Mouse (Mus musculus) forebrain, embryonic 11.5 days (tissue): ENCODE measurements at regions not wholly inside any gene's neighbourhood (a gene's known extent, or its start where the extent isn't known, plus 50 kb on each side); places are given as distances from the start of the nearest gene placed in this dataset.

Experiments used
- ATAC-seq: fragments of 200-750 bp; cut with Nextera tagmentation; replicated peaks from 2 replicates; pipeline ENCODE4 v1.8.0; 2017; ENCODE audit warnings: moderate TSS enrichment; ENCODE audit not compliant: low FRiP score
- DNase-seq: peaks from one replicate; pipeline ENCODE4 v3.0.0-alpha.2; 2017; ENCODE audit warnings: low spot score
- H3K27ac ChIP-seq: fragments of 300-500 bp; sonication (generic); 2 replicates; pipeline ENCODE4 v1.5.1; 2014; ENCODE audit warnings: low read depth, low read length
- H3K27me3 ChIP-seq: fragments of 300-500 bp; sonication (generic); 2 replicates; pipeline ENCODE4 v1.6.1; 2014; ENCODE audit warnings: mild to moderate bottlenecking, low read length, mixed read lengths; ENCODE audit not compliant: control insufficient read depth, insufficient read depth
- H3K36me3 ChIP-seq: fragments of 300-500 bp; sonication (generic); 2 replicates; pipeline ENCODE4 v1.6.1; 2014; ENCODE audit warnings: mild to moderate bottlenecking, low read length, moderate library complexity, mixed read lengths; ENCODE audit not compliant: control insufficient read depth, insufficient read depth
- H3K4me1 ChIP-seq: fragments of 300-500 bp; sonication (generic); replicated peaks from 2 replicates; pipeline ENCODE4 v1.6.1; 2014; ENCODE audit warnings: low read length, mixed read lengths; ENCODE audit not compliant: control insufficient read depth, insufficient read depth
- H3K4me2 ChIP-seq: fragments of 300-500 bp; sonication (generic); 2 replicates; pipeline ENCODE4 v1.6.1; 2014; ENCODE audit warnings: low read depth, mild to moderate bottlenecking, low read length, moderate library complexity, mixed read lengths; ENCODE audit not compliant: severe bottlenecking
- H3K4me3 ChIP-seq: fragments of 300-500 bp; sonication (generic); 2 replicates; pipeline ENCODE4 v1.5.1; 2014; ENCODE audit warnings: low read depth, low read length
- H3K9ac ChIP-seq: fragments of 300-500 bp; sonication (generic); 2 replicates; pipeline ENCODE4 v1.6.1; 2014; ENCODE audit warnings: low read length
- H3K9me3 ChIP-seq: fragments of 300-500 bp; sonication (generic); 2 replicates; pipeline ENCODE4 v1.6.1; 2016; ENCODE audit warnings: low read length, mixed read lengths; ENCODE audit not compliant: control insufficient read depth
- WGBS: fragments of 180-500 bp; shearing (Covaris S2); extraction: QIAGEN DNeasy Blood & Tissue Kit; methylation state at CpG from one replicate; pipeline ENCODE4 v1.1.7; 2014; 5-methylcytosine and 5-hydroxymethylcytosine counted together

- DNase-seq (no peak), ATAC-seq (no peak)
Observed at GRCm38 (mm10) chr7:71471658-71472383, 120.5 kb upstream of the Gm10295 start.

GRCm38 (mm10) chr7:71471319-71471657 is 120.0 kb upstream of the Gm10295 start:
- ATAC-seq, result no peak
- Histone ChIP-seq H3K9me3 (no peaks in the 10 kb centered on the region), H3K4me2 (no peak overlapping the region), H3K4me1 (no peaks in the 10 kb centered on the region), H3K27me3 (no peaks in the 10 kb centered on the region), H3K36me3 (no peaks in the 10 kb centered on the region), H3K4me3 (no peak overlapping the region), H3K27ac (no peak overlapping the region), H3K9ac (no peak overlapping the region)
- 50% methylated on average over 3 of the region's 3 CpGs for WGBS
- no peak for DNase-seq

More at GRCm38 (mm10) chr7:71471658-71472383, 120.5 kb upstream of the Gm10295 start:
- Histone ChIP-seq H3K4me3 (no peak overlapping the region), H3K9ac (no peak overlapping the region), H3K27me3 (no peaks in the 10 kb centered on the region), H3K27ac (no peak overlapping the region), H3K4me1 (no peaks in the 10 kb centered on the region), H3K36me3 (no peaks in the 10 kb centered on the region), H3K9me3 (no peaks in the 10 kb centered on the region), H3K4me2 (no peak overlapping the region)
- 59% methylated on average over 18 of the region's 18 CpGs for WGBS

- Histone ChIP-seq H3K27me3 (no peaks in the 10 kb centered on the region), H3K9ac (no peak overlapping the region), H3K9me3 (no peaks in the 10 kb centered on the region), H3K27ac (no peak overlapping the region), H3K4me1 (no peaks in the 10 kb centered on the region), H3K36me3 (no peaks in the 10 kb centered on the region), H3K4me2 (no peak overlapping the region), H3K4me3 (no peak overlapping the region)
- DNase-seq, result no peak
- ATAC-seq, result no peak
- WGBS, result 71% methylated on average over 2 of the region's 2 CpGs
Observed at GRCm38 (mm10) chr7:71470418-71470817, 119.1 kb upstream of the Gm10295 start.

- no peaks in the 10 kb centered on the region for H3K27me3 ChIP-seq
- no peak overlapping the region for H3K9ac ChIP-seq
- H3K4me2 ChIP-seq, result no peak overlapping the region
- ATAC-seq (no peak), DNase-seq (no peak)
- WGBS, result 89% methylated on average over 4 of the region's 4 CpGs
- H3K9me3 ChIP-seq, result no peaks in the 10 kb centered on the region
- H3K4me1 ChIP-seq, result no peaks in the 10 kb centered on the region
- H3K36me3 ChIP-seq, result no peaks in the 10 kb centered on the region
- H3K4me3 ChIP-seq, result no peak overlapping the region
- no peak overlapping the region for H3K27ac ChIP-seq
Observed at GRCm38 (mm10) chr7:71469951-71470350, 118.7 kb upstream of the Gm10295 start.

GRCm38 (mm10) chr7:71467436-71468127 is 116.3 kb upstream of the Gm10295 start:
- Histone ChIP-seq H3K27ac (no peak overlapping the region), H3K9me3 (no peaks in the 10 kb centered on the region), H3K4me1 (no peaks in the 10 kb centered on the region), H3K27me3 (no peaks in the 10 kb centered on the region), H3K4me3 (no peak overlapping the region), H3K36me3 (no peaks in the 10 kb centered on the region), H3K9ac (no peak overlapping the region), H3K4me2 (no peak overlapping the region)
- no peak for DNase-seq
- 83% methylated on average over 9 of the region's 9 CpGs for WGBS
- ATAC-seq, result no peak

- Histone ChIP-seq H3K36me3 (no peaks in the 10 kb centered on the region), H3K4me1 (no peaks in the 10 kb centered on the region), H3K9ac (no peak overlapping the region), H3K27me3 (no peaks in the 10 kb centered on the region), H3K9me3 (no peaks in the 10 kb centered on the region), H3K27ac (no peak overlapping the region), H3K4me2 (no peak overlapping the region), H3K4me3 (no peak overlapping the region)
- ATAC-seq (no peak), DNase-seq (no peak)
Observed at GRCm38 (mm10) chr7:71464127-71464526, 112.8 kb upstream of the Gm10295 start.

GRCm38 (mm10) chr7:71463565-71463964 is 112.3 kb upstream of the Gm10295 start:
- Histone ChIP-seq H3K9ac (no peak overlapping the region), H3K4me1 (no peaks in the 10 kb centered on the region), H3K4me3 (no peak overlapping the region), H3K9me3 (no peaks in the 10 kb centered on the region), H3K27ac (no peak overlapping the region), H3K4me2 (no peak overlapping the region), H3K27me3 (no peaks in the 10 kb centered on the region), H3K36me3 (no peaks in the 10 kb centered on the region)
- DNase-seq, result no peak
- WGBS, result 85% methylated on average over 2 of the region's 2 CpGs
- ATAC-seq, result no peak

GRCm38 (mm10) chr7:71459805-71460204 is 108.5 kb upstream of the Gm10295 start:
- Histone ChIP-seq H3K9ac (no peak overlapping the region), H3K27ac (no peak overlapping the region), H3K9me3 (no peaks in the 10 kb centered on the region), H3K4me3 (no peak overlapping the region), H3K27me3 (no peaks in the 10 kb centered on the region), H3K4me2 (no peak overlapping the region), H3K36me3 (no peaks in the 10 kb centered on the region), H3K4me1 (no peaks in the 10 kb centered on the region)
- ATAC-seq, result no peak
- no peak for DNase-seq
